Mouse (Mus musculus) cerebellum, adult 2 months (tissue): ENCODE data around the gene Gdf7.

Source experiments
- CTCF ChIP-seq: fragments of 200-500 bp; IDR thresholded peaks from 2 replicates; pipeline ENCODE4 v1.5.1; 2011; ENCODE audit warnings: low read depth, mild to moderate bottlenecking, control low read depth, low read length, moderate library complexity, borderline replicate concordance; ENCODE audit not compliant: insufficient read depth
- POLR2A ChIP-seq: fragments of 200-500 bp; IDR thresholded peaks from 2 replicates; pipeline ENCODE4 v1.6.1; 2011; ENCODE audit warnings: low read length, control low read depth, borderline replicate concordance; ENCODE audit not compliant: insufficient read depth

GRCm38 (mm10) chr12:8260297-8260696, 41.5 kb downstream of the Gdf7 start:
- TF ChIP-seq POLR2A, result no peak
- no peak for TF ChIP-seq CTCF
